In genomic region chr5:111570826-111571225, GRCm38 (mm10) we compare ENCODE assay signal across 10 mouse cellular contexts.
A peak's percentile ranks its signal among the peaks of the same experiment; 100 is the strongest.
DNase-seq lines count a peak whose midpoint lies in the region; ATAC-seq and TF ChIP-seq lines count a peak whose summit lies in the region.
"Had no signal": no experiment of that assay in that cellular context is flagged by ENCODE, and none has a peak within 500 bp of the region (broad histone marks: within the 10 kb centered on the region; RNA-seq: fewer than 3 reads in every experiment).

No protein-coding gene starts in this region.

- no peak overlapping the region for H3K9ac ChIP-seq in intestine, embryonic 16.5 days (ENCODE audit: low read depth, low read length)
- no peak overlapping the region for H3K9ac ChIP-seq in intestine, postnatal 0 days (ENCODE audit: low read depth, low read length)
- no peak overlapping the region for H3K9ac ChIP-seq in hindbrain, embryonic 12.5 days
- no peak overlapping the region for H3K9ac ChIP-seq in lung, embryonic 16.5 days (ENCODE audit: low read length)

- POLR2A ChIA-PET in Patski (lab: Charles Lee): no interaction called here

- H3K27ac ChIP-seq in intestine, embryonic 16.5 days (ENCODE audit: low read length): peak overlapping the region; percentile 9; the same call in 1 of the 2 replicates
- H3K27ac ChIP-seq in intestine, postnatal 0 days (ENCODE audit: low read depth, low read length): no peak overlapping the region
- peak overlapping the region; percentile 55 for H3K27ac ChIP-seq in hindbrain, embryonic 12.5 days
- H3K27ac ChIP-seq in lung, embryonic 16.5 days (ENCODE audit: low read length): no peak overlapping the region

- TF ChIP-seq CTCF in intestine, postnatal 0 days (IDR thresholded peaks at IDR 0.05; ENCODE audit: low read depth): no peak
- no peak for TF ChIP-seq CTCF in Patski (IDR thresholded peaks at IDR 0.05)

- no peaks in the 10 kb centered on the region for H3K9me3 ChIP-seq in intestine, embryonic 16.5 days (ENCODE audit: control insufficient read depth, low read length)
- H3K9me3 ChIP-seq in intestine, postnatal 0 days (ENCODE audit: control insufficient read depth): no peaks in the 10 kb centered on the region
- no peaks in the 10 kb centered on the region for H3K9me3 ChIP-seq in hindbrain, embryonic 12.5 days (replicated peaks)
- H3K9me3 ChIP-seq in lung, embryonic 16.5 days (ENCODE audit: control insufficient read depth, low read length): no peaks in the 10 kb centered on the region

- H3K4me2 ChIP-seq in intestine, embryonic 16.5 days (ENCODE audit: low read depth, low read length): no peak overlapping the region
- no peak overlapping the region for H3K4me2 ChIP-seq in intestine, postnatal 0 days (replicated peaks; ENCODE audit: low read depth)
- no peak overlapping the region for H3K4me2 ChIP-seq in hindbrain, embryonic 12.5 days (replicated peaks)
- H3K4me2 ChIP-seq in lung, embryonic 16.5 days (ENCODE audit: low read depth, low read length): no peak overlapping the region

- peak; percentile 90 for DNase-seq in Patski (ENCODE audit: low read depth, low spot score)
- DNase-seq in cerebellum, adult 18-20 months: no peak
- no peak for DNase-seq in right cerebral cortex, postnatal 14 days
- no peak for DNase-seq in right cerebral cortex, adult 18-20 months
- DNase-seq: cerebellum, adult 11-12 months had no signal

- in situ Hi-C loops in Patski (cut with MboI; ENCODE audit: low pct_unique_long_range_greater_than_20kb): no loop called here

- 21% methylated on average over 10 of the region's 10 CpGs for WGBS in intestine, embryonic 16.5 days
- WGBS in intestine, postnatal 0 days: 16% methylated on average over 10 of the region's 10 CpGs
- WGBS in hindbrain, embryonic 12.5 days: 13% methylated on average over 10 of the region's 10 CpGs
- WGBS in lung, embryonic 16.5 days: 9% methylated on average over 10 of the region's 10 CpGs

- ATAC-seq in intestine, embryonic 16.5 days: no peak
- ATAC-seq in intestine, postnatal 0 days: no peak
- ATAC-seq in Patski: peak; percentile 84
- ATAC-seq in hindbrain, embryonic 12.5 days (ENCODE audit: low FRiP score): peak; percentile 29; the same call in 1 of the 2 replicates
- peak; percentile 57 for ATAC-seq in lung, embryonic 16.5 days (ENCODE audit: low read depth)
- ATAC-seq: activated CD4-positive, CD25-positive, alpha-beta regulatory T cell, adult 4 months had no signal

- H3K4me1 ChIP-seq in intestine, embryonic 16.5 days (ENCODE audit: control insufficient read depth, insufficient read depth, low read length): peaks cover 40% of the 10 kb centered on the region
- H3K4me1 ChIP-seq in intestine, postnatal 0 days (replicated peaks; ENCODE audit: control insufficient read depth, insufficient read depth, low read length): no peaks in the 10 kb centered on the region
- peaks cover 43% of the 10 kb centered on the region for H3K4me1 ChIP-seq in hindbrain, embryonic 12.5 days
- H3K4me1 ChIP-seq in lung, embryonic 16.5 days (replicated peaks; ENCODE audit: control insufficient read depth, insufficient read depth, low read length): peaks cover 12% of the 10 kb centered on the region

- H3K36me3 ChIP-seq in intestine, embryonic 16.5 days (ENCODE audit: control insufficient read depth, insufficient read depth, low read length): no peaks in the 10 kb centered on the region
- H3K36me3 ChIP-seq in intestine, postnatal 0 days (ENCODE audit: control insufficient read depth, insufficient read depth): no peaks in the 10 kb centered on the region
- no peaks in the 10 kb centered on the region for H3K36me3 ChIP-seq in hindbrain, embryonic 12.5 days
- no peaks in the 10 kb centered on the region for H3K36me3 ChIP-seq in lung, embryonic 16.5 days (ENCODE audit: control insufficient read depth, insufficient read depth, low read length)

- H3K27me3 ChIP-seq in intestine, embryonic 16.5 days (replicated peaks; ENCODE audit: control insufficient read depth, insufficient read depth, low read length): no peaks in the 10 kb centered on the region
- no peaks in the 10 kb centered on the region for H3K27me3 ChIP-seq in intestine, postnatal 0 days (replicated peaks; ENCODE audit: control insufficient read depth, insufficient read depth, low read length)
- H3K27me3 ChIP-seq in Patski: peaks cover 30% of the 10 kb centered on the region
- H3K27me3 ChIP-seq in hindbrain, embryonic 12.5 days: peaks cover 3% of the 10 kb centered on the region; the same call in 1 of the 2 replicates
- H3K27me3 ChIP-seq in lung, embryonic 16.5 days (ENCODE audit: control insufficient read depth, insufficient read depth, low read depth, low read length): no peaks in the 10 kb centered on the region

- CTCF ChIA-PET in Patski (lab: Charles Lee): no interaction called here

- no peak overlapping the region for H3K4me3 ChIP-seq in intestine, embryonic 16.5 days (ENCODE audit: low read length)
- H3K4me3 ChIP-seq in intestine, postnatal 0 days (ENCODE audit: low read depth, low read length): no peak overlapping the region
- no peak overlapping the region for H3K4me3 ChIP-seq in hindbrain, embryonic 12.5 days
- H3K4me3 ChIP-seq in lung, embryonic 16.5 days (ENCODE audit: low read length): no peak overlapping the region

Comparison
In these comparisons a context has a peak if more than half of its experiments do, and no peak if none do; other contexts are left out.
1. H3K27ac ChIP-seq: peak in intestine, embryonic 16.5 days (single experiment) and hindbrain, embryonic 12.5 days (single experiment); none in intestine, postnatal 0 days (single experiment) and lung, embryonic 16.5 days (single experiment).
2. ATAC-seq: peak in Patski (single experiment), hindbrain, embryonic 12.5 days (single experiment) and lung, embryonic 16.5 days (single experiment); none in intestine, embryonic 16.5 days (single experiment) and intestine, postnatal 0 days (single experiment).